Mouse (Mus musculus) stomach, postnatal 0 days (tissue): Measurements from ENCODE around the gene Bloc1s6. TPM values are rescaled to one million over a fixed set of nuclear protein-coding genes. Genes with fewer than 3 reads are reported as not detected.
A peak's percentile ranks its signal among the peaks of the same experiment; 100 is the strongest.

Experiments used
- ATAC-seq: fragments of 200-750 bp; cut with Nextera tagmentation; 2 replicates; pipeline ENCODE4 v1.8.0; 2017; ENCODE audit not compliant: low FRiP score, low TSS enrichment
- DNase-seq: peaks from one replicate; pipeline ENCODE4 v3.0.0-alpha.2; 2016; ENCODE audit warnings: low spot score
- H3K27ac ChIP-seq: fragments of 300-500 bp; sonication (generic); replicated peaks from 2 replicates; pipeline ENCODE4 v1.5.1; 2014; ENCODE audit warnings: mild to moderate bottlenecking, control low read depth
- H3K27me3 ChIP-seq: fragments of 300-500 bp; sonication (generic); 2 replicates; pipeline ENCODE4 v1.6.1; 2014; ENCODE audit warnings: low read length; ENCODE audit not compliant: control insufficient read depth, insufficient read depth
- H3K36me3 ChIP-seq: fragments of 300-500 bp; sonication (generic); 2 replicates; pipeline ENCODE4 v1.6.1; 2014; ENCODE audit warnings: low read length, mixed read lengths; ENCODE audit not compliant: control insufficient read depth, insufficient read depth
- H3K4me1 ChIP-seq: fragments of 300-500 bp; sonication (generic); replicated peaks from 2 replicates; pipeline ENCODE4 v1.6.1; 2014; ENCODE audit warnings: antibody characterized with exemption; ENCODE audit not compliant: control insufficient read depth, insufficient read depth
- H3K4me2 ChIP-seq: fragments of 300-500 bp; sonication (generic); replicated peaks from 2 replicates; pipeline ENCODE4 v1.6.1; 2014; ENCODE audit warnings: low read depth, mild to moderate bottlenecking, control low read depth, moderate library complexity
- H3K4me3 ChIP-seq: fragments of 300-500 bp; sonication (generic); 2 replicates; pipeline ENCODE4 v1.5.1; 2014; ENCODE audit warnings: low read depth, low read length, control low read depth
- H3K9ac ChIP-seq: fragments of 300-500 bp; sonication (generic); 2 replicates; pipeline ENCODE4 v1.6.1; 2014; ENCODE audit warnings: mild to moderate bottlenecking, low read length, control low read depth, mixed read lengths
- H3K9me3 ChIP-seq: fragments of 300-500 bp; sonication (generic); 2 replicates; pipeline ENCODE4 v1.6.1; 2016; ENCODE audit warnings: low read length; ENCODE audit not compliant: control insufficient read depth
- CTCF ChIP-seq: IDR thresholded peaks from 2 replicates; pipeline ENCODE4 v1.5.1; 2016; ENCODE audit warnings: antibody characterized with exemption, low read depth, mild to moderate bottlenecking, moderate library complexity
- EP300 ChIP-seq: optimal IDR thresholded peaks from 2 replicates; pipeline ENCODE3; 2016; ENCODE audit warnings: antibody characterized with exemption
- WGBS: fragments of 180-500 bp; shearing (Covaris S2); extraction: QIAGEN DNeasy Blood & Tissue Kit; methylation state at CpG from one replicate; pipeline ENCODE4 v1.1.7; 2014; 5-methylcytosine and 5-hydroxymethylcytosine counted together
- polyA plus RNA-seq: library from polyadenylated mRNA; unstranded; fragments of >200 nt; fragmentation: Nextera tagmentation; extraction: Ambion mirVana; gene quantifications from 2 replicates; pipeline ENCODE4 v1.2.1, GENCODE M21; 2015

Bloc1s6 gene
- polyA plus RNA-seq, 1 experiment from 2014 or later: 32.7 TPM

DNA sequence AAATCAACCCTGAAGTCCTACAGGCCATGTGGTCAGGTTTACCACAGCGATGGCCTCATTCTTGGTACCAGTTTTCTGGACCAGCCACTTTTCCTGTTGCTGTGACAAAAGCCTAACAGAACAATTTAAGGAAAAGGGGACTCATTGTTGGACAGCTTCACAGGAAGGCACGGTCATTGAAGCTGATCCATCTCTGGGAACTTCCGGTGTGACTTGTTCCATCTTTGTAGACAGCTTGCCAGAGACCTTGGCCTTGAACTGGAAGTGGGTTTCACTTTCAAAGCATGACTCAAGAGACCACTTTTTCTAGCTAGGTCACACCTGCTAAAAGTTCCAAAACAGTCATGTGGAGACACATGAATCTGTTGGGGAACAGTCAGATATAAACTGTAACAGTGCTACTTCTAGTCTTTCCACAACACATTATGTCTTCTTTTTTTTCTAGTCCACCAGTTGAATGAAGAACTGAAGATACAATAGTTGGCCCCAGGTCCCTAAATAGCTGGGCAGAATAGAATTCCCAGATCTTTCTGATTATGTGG, 21.9 kb upstream of the Bloc1s6 start:
- DNase-seq (no peak), ATAC-seq (no peak)
- TF ChIP-seq CTCF: no peak

DNA sequence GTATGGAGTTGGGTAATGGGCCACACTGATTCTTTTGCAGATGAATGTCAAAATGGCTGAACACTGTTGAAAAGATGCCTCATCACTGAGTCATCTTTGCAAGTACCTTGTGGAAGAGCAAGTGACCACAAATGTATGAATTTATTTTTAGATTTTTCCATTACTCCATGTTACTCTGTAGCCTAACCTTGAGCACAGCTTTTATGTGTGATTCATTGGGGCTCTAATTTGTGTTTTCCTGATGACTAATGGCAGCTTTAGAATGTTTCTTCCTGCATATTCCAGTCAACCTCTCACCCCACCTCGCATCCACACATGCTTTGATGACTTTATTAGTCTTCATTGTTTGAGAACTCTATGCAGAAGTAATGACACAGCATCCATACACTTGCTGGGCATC, 19.1 kb upstream of the Bloc1s6 start:
- no peak overlapping the region for H3K9ac ChIP-seq
- no peak overlapping the region for H3K4me3 ChIP-seq
- no peak overlapping the region for H3K27ac ChIP-seq
- H3K4me1 ChIP-seq: no peaks in the 10 kb centered on the region
- no peaks in the 10 kb centered on the region for H3K36me3 ChIP-seq
- H3K27me3 ChIP-seq: no peaks in the 10 kb centered on the region
- no peaks in the 10 kb centered on the region for H3K9me3 ChIP-seq
- WGBS: 47% methylated on average over 1 of the region's 1 CpGs
- no peak overlapping the region for H3K4me2 ChIP-seq
- peak; percentile 80 for ATAC-seq
- no peak for DNase-seq
- TF ChIP-seq EP300 (no peak), CTCF (no peak)

More for the DNA sequence above, 21.9 kb upstream of the Bloc1s6 start:
- H3K27ac ChIP-seq: no peak overlapping the region
- no peaks in the 10 kb centered on the region for H3K9me3 ChIP-seq
- no peak overlapping the region for H3K4me3 ChIP-seq
- no peak overlapping the region for H3K9ac ChIP-seq
- 78% methylated on average over 3 of the region's 3 CpGs for WGBS
- no peaks in the 10 kb centered on the region for H3K27me3 ChIP-seq
- H3K36me3 ChIP-seq: no peaks in the 10 kb centered on the region
- no peak overlapping the region for H3K4me2 ChIP-seq
- H3K4me1 ChIP-seq: no peaks in the 10 kb centered on the region

DNA sequence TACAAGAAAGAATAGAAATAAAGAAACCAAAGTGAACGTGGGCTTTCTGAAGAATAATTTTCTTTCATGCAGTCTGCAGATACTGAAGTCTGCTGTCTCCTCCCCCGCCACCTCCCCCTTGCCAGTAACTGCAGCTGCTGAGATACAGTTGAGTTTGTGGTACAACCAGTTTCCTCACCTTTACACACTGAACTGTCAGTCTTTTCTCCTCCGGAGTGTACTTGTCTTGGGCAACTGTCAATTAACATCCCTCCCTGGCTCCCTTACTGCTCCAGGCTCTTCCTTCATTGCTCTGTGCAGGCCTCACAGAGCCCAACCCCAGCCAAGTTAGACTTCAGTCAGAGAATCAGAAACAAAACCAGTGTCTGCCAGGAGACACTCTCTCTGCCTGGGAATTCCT, 17.7 kb upstream of the Bloc1s6 start:
- Histone ChIP-seq H3K4me2 (no peak overlapping the region), H3K4me3 (no peak overlapping the region), H3K4me1 (no peaks in the 10 kb centered on the region), H3K9ac (no peak overlapping the region), H3K27ac (no peak overlapping the region), H3K36me3 (no peaks in the 10 kb centered on the region), H3K27me3 (no peaks in the 10 kb centered on the region), H3K9me3 (no peaks in the 10 kb centered on the region)
- TF ChIP-seq CTCF (no peak), EP300 (no peak)
- DNase-seq (no peak), ATAC-seq (no peak)
- 51% methylated on average over 3 of the region's 3 CpGs for WGBS

DNA sequence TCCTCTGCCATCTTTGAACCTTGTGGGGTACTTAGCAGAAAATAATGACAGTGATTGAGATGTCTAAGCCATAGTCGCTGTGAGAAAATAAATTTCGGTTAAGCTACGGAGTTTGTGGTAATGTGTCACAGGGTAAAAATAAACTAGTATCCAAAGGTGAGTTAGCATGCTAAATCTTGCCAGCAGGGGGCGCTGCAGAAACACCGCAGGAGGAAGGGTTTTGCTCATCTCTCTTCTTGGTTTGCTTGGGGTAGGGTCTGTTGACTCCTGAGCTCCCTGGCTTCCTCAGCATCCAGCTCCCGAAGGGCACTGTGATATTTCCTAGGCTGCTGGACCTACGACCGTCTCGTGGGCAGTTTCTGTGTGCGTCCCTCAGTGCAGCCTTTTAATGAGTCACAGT, 12.7 kb upstream of the Bloc1s6 start:
- no peak overlapping the region for H3K4me3 ChIP-seq
- DNase-seq (peak; percentile 56), ATAC-seq (0 out of 2 replicates have a peak, but pooled peaks have one; percentile 35)
- H3K27ac ChIP-seq: no peak overlapping the region
- H3K27me3 ChIP-seq: no peaks in the 10 kb centered on the region
- no peak overlapping the region for H3K9ac ChIP-seq
- no peaks in the 10 kb centered on the region for H3K4me1 ChIP-seq
- no peaks in the 10 kb centered on the region for H3K36me3 ChIP-seq
- TF ChIP-seq CTCF: peak; percentile 75
- no peak for TF ChIP-seq EP300
- no peaks in the 10 kb centered on the region for H3K9me3 ChIP-seq
- WGBS: 54% methylated on average over 10 of the region's 10 CpGs
- H3K4me2 ChIP-seq: no peak overlapping the region

DNA sequence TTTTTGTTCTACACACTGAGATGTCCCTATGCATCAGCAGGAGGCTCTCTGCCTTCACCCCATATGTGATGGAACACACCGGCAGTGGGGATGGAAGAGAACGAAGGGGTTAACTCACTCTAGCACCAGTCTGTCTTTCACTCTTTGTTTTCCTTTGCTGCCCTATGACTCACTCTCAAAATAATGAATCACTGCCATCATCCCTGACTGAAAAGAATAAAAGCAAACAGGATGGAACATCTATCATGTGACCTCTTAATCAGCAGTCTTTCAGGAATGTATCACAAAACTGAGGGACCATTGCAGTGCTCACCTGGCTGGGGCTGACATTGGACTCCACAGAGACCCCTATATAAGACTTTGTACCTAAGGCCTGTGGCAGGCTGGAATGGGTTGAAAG, 6.8 kb upstream of the Bloc1s6 start:
- DNase-seq (no peak), ATAC-seq (peak; percentile 61)
- Histone ChIP-seq H3K9me3 (no peaks in the 10 kb centered on the region), H3K4me3 (no peak overlapping the region), H3K36me3 (no peaks in the 10 kb centered on the region), H3K27me3 (no peaks in the 10 kb centered on the region), H3K9ac (no peak overlapping the region), H3K4me2 (no peak overlapping the region), H3K27ac (no peak overlapping the region), H3K4me1 (no peaks in the 10 kb centered on the region)
- TF ChIP-seq EP300 (no peak), CTCF (no peak)
- WGBS: 35% methylated on average over 2 of the region's 2 CpGs

DNA sequence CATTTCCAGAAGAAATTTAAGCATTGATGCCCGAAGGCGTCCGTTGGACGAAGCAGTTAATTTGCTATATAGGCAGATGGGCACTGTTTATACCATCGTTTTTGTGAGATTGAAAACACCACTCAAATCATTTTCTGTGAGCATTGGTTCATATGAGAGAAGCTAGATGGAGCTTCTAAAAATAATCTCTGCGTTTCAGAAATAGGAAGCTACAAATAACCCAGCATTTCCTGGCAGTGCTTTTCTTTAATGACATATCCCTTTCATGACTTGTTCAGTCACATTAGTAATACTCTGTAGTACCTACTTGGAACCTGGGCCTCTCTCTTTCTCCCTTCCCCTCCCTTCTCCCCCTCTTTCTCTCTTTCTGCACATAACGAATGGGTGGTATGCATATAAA, 720 bp downstream of the Bloc1s6 start:
- Histone ChIP-seq H3K4me1 (no peaks in the 10 kb centered on the region), H3K27ac (peak overlapping the region; percentile 94; the same call in 1 of the 2 replicates), H3K36me3 (no peaks in the 10 kb centered on the region), H3K4me3 (peak overlapping the region; percentile 93), H3K9me3 (no peaks in the 10 kb centered on the region), H3K9ac (peak overlapping the region; percentile 97), H3K4me2 (peak overlapping the region; percentile 79), H3K27me3 (no peaks in the 10 kb centered on the region)
- no peak for ATAC-seq
- no peak for TF ChIP-seq CTCF
- TF ChIP-seq EP300: no peak
- no peak for DNase-seq
- WGBS: 22% methylated on average over 7 of the region's 7 CpGs
